Mouse (Mus musculus) intestine, embryonic 15.5 days (tissue): Measurements from ENCODE around the gene Zfp36l2. TPM values are rescaled to one million over a fixed set of nuclear protein-coding genes. Genes with fewer than 3 reads are reported as not detected.

Experiments used
- ATAC-seq: fragments of 200-750 bp; cut with Nextera tagmentation; 2 replicates; pipeline ENCODE4 v1.8.0; 2017; ENCODE audit warnings: moderate TSS enrichment, moderate library complexity
- H3K27ac ChIP-seq: fragments of 300-500 bp; sonication (generic); 2 replicates; pipeline ENCODE4 v1.5.1; 2015; ENCODE audit warnings: mild to moderate bottlenecking, inconsistent platforms
- H3K27me3 ChIP-seq: fragments of 300-500 bp; sonication (generic); replicated peaks from 2 replicates; pipeline ENCODE4 v1.6.1; 2015; ENCODE audit warnings: inconsistent platforms
- H3K36me3 ChIP-seq: fragments of 300-500 bp; sonication (generic); 2 replicates; pipeline ENCODE4 v1.6.1; 2015; ENCODE audit warnings: inconsistent platforms
- H3K4me1 ChIP-seq: fragments of 300-500 bp; sonication (generic); replicated peaks from 2 replicates; pipeline ENCODE4 v1.6.1; 2015; ENCODE audit warnings: inconsistent platforms
- H3K4me2 ChIP-seq: fragments of 300-500 bp; sonication (generic); replicated peaks from 2 replicates; pipeline ENCODE4 v1.6.1; 2015; ENCODE audit warnings: mild to moderate bottlenecking, inconsistent platforms
- H3K4me3 ChIP-seq: fragments of 300-500 bp; sonication (generic); replicated peaks from 2 replicates; pipeline ENCODE4 v1.5.1; 2015; ENCODE audit warnings: inconsistent platforms
- H3K9ac ChIP-seq: fragments of 300-500 bp; sonication (generic); 2 replicates; pipeline ENCODE4 v1.6.1; 2015; ENCODE audit warnings: inconsistent platforms
- H3K9me3 ChIP-seq: fragments of 300-500 bp; sonication (generic); 2 replicates; pipeline ENCODE4 v1.6.1; 2016; ENCODE audit warnings: inconsistent platforms
- WGBS: fragments of 180-500 bp; shearing (Covaris S2); methylation state at CpG from one replicate; pipeline ENCODE4 v1.1.7; 2015; 5-methylcytosine and 5-hydroxymethylcytosine counted together
- polyA plus RNA-seq: library from polyadenylated mRNA; unstranded; fragments of >200 nt; fragmentation: Nextera tagmentation; extraction: Ambion mirVana; gene quantifications from 2 replicates; pipeline ENCODE4 v1.2.1, GENCODE M21; 2015

Zfp36l2 gene
- polyA plus RNA-seq, 1 experiment from 2014 or later = 29.7 TPM

- H3K27ac ChIP-seq = no peak overlapping the region
- H3K4me2 ChIP-seq = no peak overlapping the region
- no peaks in the 10 kb centered on the region for H3K9me3 ChIP-seq
- no peak for ATAC-seq
- H3K27me3 ChIP-seq = no peaks in the 10 kb centered on the region
- 78% methylated on average over 3 of the region's 3 CpGs for WGBS
- H3K36me3 ChIP-seq = no peaks in the 10 kb centered on the region
- peaks cover 14% of the 10 kb centered on the region for H3K4me1 ChIP-seq
- no peak overlapping the region for H3K9ac ChIP-seq
- no peak overlapping the region for H3K4me3 ChIP-seq
These were observed 22.0 kb downstream of the Zfp36l2 start for GRCm38 (mm10) chr17:84165735-84166134.

- Histone ChIP-seq H3K9ac (no peak overlapping the region), H3K4me3 (no peak overlapping the region), H3K4me1 (peaks cover 18% of the 10 kb centered on the region), H3K27me3 (no peaks in the 10 kb centered on the region), H3K36me3 (no peaks in the 10 kb centered on the region), H3K4me2 (no peak overlapping the region), H3K27ac (no peak overlapping the region), H3K9me3 (no peaks in the 10 kb centered on the region)
- 82% methylated on average over 8 of the region's 8 CpGs for WGBS
- no peak for ATAC-seq
These were observed 23.6 kb downstream of the Zfp36l2 start for GRCm38 (mm10) chr17:84164146-84164545.

DNA sequence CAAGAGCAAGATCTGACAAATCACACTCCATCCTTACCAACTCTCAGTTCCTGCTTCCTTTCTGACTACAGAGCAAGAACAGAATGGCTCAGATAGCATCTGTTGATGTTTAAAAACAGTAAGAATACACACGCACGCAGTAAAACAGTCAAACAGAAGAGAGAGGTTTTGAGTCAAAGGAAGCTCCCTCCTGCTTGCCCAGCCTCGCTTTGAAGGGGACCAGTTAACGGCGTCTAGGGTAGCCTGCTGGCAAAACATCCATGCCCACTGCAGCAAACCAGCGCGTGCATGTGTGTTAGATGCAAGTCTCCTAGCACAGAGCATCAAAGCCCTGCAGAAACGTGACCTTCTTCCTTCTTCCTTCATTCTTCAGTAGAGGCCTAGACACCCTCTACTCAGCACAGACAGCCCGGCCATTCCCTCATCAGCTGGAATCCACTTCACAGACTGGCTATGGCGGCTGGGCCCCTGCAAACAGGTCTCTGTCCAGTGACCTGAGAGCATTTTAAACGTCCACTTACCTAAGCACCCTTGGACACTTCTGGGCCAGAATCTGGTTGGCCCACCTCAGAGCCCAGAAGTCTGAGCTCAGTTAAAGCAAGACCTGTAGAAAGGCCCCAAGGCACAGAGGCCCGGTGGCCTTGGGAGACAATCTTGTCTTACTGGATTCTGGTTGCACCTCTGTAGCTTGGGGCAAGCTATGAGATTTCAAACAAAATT is 24.5 kb downstream of the Zfp36l2 start:
- no peak for ATAC-seq
- Histone ChIP-seq H3K9me3 (no peaks in the 10 kb centered on the region), H3K4me1 (peaks cover 25% of the 10 kb centered on the region), H3K9ac (no peak overlapping the region), H3K4me3 (no peak overlapping the region), H3K4me2 (no peak overlapping the region), H3K36me3 (no peaks in the 10 kb centered on the region), H3K27me3 (no peaks in the 10 kb centered on the region), H3K27ac (peak overlapping the region; percentile 28; the same call in 1 of the 2 replicates)
- WGBS = 64% methylated on average over 12 of the region's 12 CpGs

DNA sequence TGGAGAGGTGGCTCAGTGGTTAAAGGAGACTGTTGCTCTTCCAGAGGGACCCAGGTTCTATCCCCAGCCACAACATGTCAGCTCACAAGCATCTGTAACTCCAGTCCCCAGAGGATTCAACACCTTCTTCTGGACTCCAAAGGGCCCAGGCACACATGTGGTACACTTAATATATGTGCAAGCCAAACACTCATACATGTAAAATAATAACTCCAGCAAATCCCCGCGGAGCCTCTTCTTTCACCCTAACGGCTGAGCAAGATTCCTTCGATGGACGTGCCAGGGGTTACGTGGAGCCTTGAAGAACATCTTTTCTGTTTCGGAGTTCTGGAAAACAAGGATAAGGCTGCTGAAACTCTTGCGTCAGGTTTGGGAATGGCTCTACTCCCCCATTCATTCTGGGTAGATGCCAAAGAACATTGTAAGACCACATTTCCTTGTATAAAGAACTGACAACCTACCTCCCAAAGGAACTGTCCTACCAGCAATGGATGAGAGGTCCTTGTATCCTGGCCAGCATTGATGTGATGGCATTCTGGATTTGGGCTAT is 25.5 kb downstream of the Zfp36l2 start:
- ATAC-seq = no peak
- Histone ChIP-seq H3K4me1 (peaks cover 35% of the 10 kb centered on the region), H3K4me2 (no peak overlapping the region), H3K27ac (peak overlapping the region; percentile 68; the same call in 1 of the 2 replicates), H3K27me3 (no peaks in the 10 kb centered on the region), H3K9ac (no peak overlapping the region), H3K36me3 (no peaks in the 10 kb centered on the region), H3K4me3 (no peak overlapping the region), H3K9me3 (no peaks in the 10 kb centered on the region)
- WGBS = 81% methylated on average over 8 of the region's 8 CpGs

GRCm38 (mm10) chr17:84161231-84161854 is 26.4 kb downstream of the Zfp36l2 start:
- no peak overlapping the region for H3K9ac ChIP-seq

DNA sequence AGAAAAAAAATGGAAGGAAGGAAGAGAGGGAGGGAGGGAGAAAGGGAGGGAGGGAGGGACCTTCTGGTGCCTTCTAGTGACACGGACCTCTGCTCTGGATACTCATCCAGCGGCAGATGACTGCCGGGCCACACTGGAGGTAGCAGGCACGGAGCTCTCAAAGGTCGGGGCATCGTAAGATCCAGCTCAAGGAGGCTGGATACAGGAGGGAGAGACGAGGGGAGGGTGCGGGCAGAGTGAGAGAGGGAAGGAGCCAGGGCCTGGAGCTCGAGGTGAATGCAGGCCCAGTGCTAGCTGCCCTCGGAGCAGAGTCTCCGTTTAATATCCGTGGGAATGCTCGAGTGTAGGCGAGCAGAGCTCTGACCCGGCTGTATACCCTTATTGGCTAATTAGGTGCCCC is 28.9 kb downstream of the Zfp36l2 start:
- WGBS = 54% methylated on average over 15 of the region's 15 CpGs
- Histone ChIP-seq H3K9me3 (no peaks in the 10 kb centered on the region), H3K9ac (no peak overlapping the region), H3K27ac (peak overlapping the region; percentile 92), H3K4me1 (peaks cover 49% of the 10 kb centered on the region), H3K27me3 (no peaks in the 10 kb centered on the region), H3K4me3 (no peak overlapping the region), H3K36me3 (no peaks in the 10 kb centered on the region), H3K4me2 (no peak overlapping the region)
- no peak for ATAC-seq

More at GRCm38 (mm10) chr17:84161231-84161854, 26.4 kb downstream of the Zfp36l2 start:
- no peak overlapping the region for H3K4me2 ChIP-seq
- ATAC-seq = no peak
- no peaks in the 10 kb centered on the region for H3K36me3 ChIP-seq
- WGBS = 20% methylated on average over 6 of the region's 6 CpGs
- no peaks in the 10 kb centered on the region for H3K27me3 ChIP-seq
- no peaks in the 10 kb centered on the region for H3K9me3 ChIP-seq
- H3K27ac ChIP-seq = peak overlapping the region; percentile 68
- H3K4me1 ChIP-seq = peaks cover 37% of the 10 kb centered on the region
- H3K4me3 ChIP-seq = no peak overlapping the region

- peaks cover 49% of the 10 kb centered on the region for H3K4me1 ChIP-seq
- H3K4me3 ChIP-seq = no peak overlapping the region
- H3K27ac ChIP-seq = peak overlapping the region; percentile 92
- H3K36me3 ChIP-seq = no peaks in the 10 kb centered on the region
- H3K27me3 ChIP-seq = no peaks in the 10 kb centered on the region
- 86% methylated on average over 12 of the region's 12 CpGs for WGBS
- H3K4me2 ChIP-seq = peak overlapping the region; percentile 51; the same call in 1 of the 2 replicates
- no peak overlapping the region for H3K9ac ChIP-seq
- no peak for ATAC-seq
- no peaks in the 10 kb centered on the region for H3K9me3 ChIP-seq
These were observed 29.3 kb downstream of the Zfp36l2 start for GRCm38 (mm10) chr17:84158461-84158795.

DNA sequence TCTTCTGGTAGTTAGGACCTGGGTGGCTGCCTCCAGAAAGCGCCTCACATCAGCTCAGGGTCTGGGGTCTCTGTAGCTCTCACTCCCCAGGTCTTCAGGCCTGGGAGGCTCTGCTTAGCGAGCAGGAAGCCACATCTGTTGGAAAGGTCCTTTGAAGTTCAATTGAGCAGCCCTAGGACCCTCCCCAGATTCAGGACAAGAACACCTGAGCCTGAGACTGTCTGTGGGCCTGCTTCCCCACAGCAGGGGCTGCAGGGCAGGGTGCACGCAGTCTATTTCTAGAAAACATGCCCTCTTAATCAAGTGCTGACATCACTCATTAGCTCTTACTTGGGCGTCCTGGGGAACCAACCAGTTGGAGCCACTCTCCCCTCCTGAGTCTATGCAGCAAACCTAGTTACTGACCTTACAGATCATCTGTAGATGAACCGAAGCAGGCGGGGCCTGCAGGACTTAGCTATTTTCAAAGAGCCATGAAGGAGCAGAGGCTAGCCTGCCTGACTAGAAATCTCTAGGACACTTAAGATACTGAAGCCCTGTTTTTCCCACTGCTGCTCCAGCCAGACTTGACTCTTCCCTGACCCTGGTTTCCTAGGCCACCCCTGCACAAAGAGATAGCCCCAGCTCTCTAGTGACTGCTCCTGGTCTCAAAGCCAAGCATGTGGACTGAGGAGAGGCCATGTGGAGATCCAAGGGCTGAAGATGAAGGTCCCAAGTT is 29.8 kb downstream of the Zfp36l2 start:
- ATAC-seq = no peak
- peak overlapping the region; percentile 32 for H3K9ac ChIP-seq

GRCm38 (mm10) chr17:84156748-84157742 is 30.7 kb downstream of the Zfp36l2 start:
- peak; percentile 87 for ATAC-seq
- peaks cover 55% of the 10 kb centered on the region for H3K4me1 ChIP-seq
- WGBS = 35% methylated on average over 19 of the region's 19 CpGs
- no peaks in the 10 kb centered on the region for H3K36me3 ChIP-seq
- H3K4me2 ChIP-seq = peak overlapping the region; percentile 51
- peak overlapping the region; percentile 32 for H3K9ac ChIP-seq
- H3K27ac ChIP-seq = peak overlapping the region; percentile 92
- H3K9me3 ChIP-seq = no peaks in the 10 kb centered on the region
- H3K4me3 ChIP-seq = 0 out of 2 replicates have a peak overlapping the region, but pooled peaks have one; percentile 7
- no peaks in the 10 kb centered on the region for H3K27me3 ChIP-seq

More for the DNA sequence above, 29.8 kb downstream of the Zfp36l2 start:
- H3K27ac ChIP-seq = peak overlapping the region; percentile 92
- peaks cover 49% of the 10 kb centered on the region for H3K4me1 ChIP-seq
- H3K36me3 ChIP-seq = no peaks in the 10 kb centered on the region
- H3K4me2 ChIP-seq = peak overlapping the region; percentile 51
- no peaks in the 10 kb centered on the region for H3K9me3 ChIP-seq
- WGBS = 54% methylated on average over 6 of the region's 6 CpGs
- no peaks in the 10 kb centered on the region for H3K27me3 ChIP-seq
- 0 out of 2 replicates have a peak overlapping the region, but pooled peaks have one; percentile 7 for H3K4me3 ChIP-seq

- peak overlapping the region; percentile 27 for H3K4me3 ChIP-seq
- 41% methylated on average over 13 of the region's 13 CpGs for WGBS
- no peaks in the 10 kb centered on the region for H3K27me3 ChIP-seq
- no peaks in the 10 kb centered on the region for H3K9me3 ChIP-seq
- ATAC-seq = peak; percentile 44
- H3K36me3 ChIP-seq = no peaks in the 10 kb centered on the region
- H3K4me1 ChIP-seq = peaks cover 50% of the 10 kb centered on the region
- peak overlapping the region; percentile 28 for H3K9ac ChIP-seq
- peak overlapping the region; percentile 57 for H3K4me2 ChIP-seq
- peak overlapping the region; percentile 92 for H3K27ac ChIP-seq
These were observed 31.5 kb downstream of the Zfp36l2 start for GRCm38 (mm10) chr17:84156227-84156573.

GRCm38 (mm10) chr17:84155516-84156226 is 32.1 kb downstream of the Zfp36l2 start:
- peak overlapping the region; percentile 28 for H3K9ac ChIP-seq
- no peaks in the 10 kb centered on the region for H3K36me3 ChIP-seq
- H3K4me2 ChIP-seq = peak overlapping the region; percentile 57
- H3K4me3 ChIP-seq = peak overlapping the region; percentile 27
- H3K27ac ChIP-seq = peak overlapping the region; percentile 92
- peaks cover 46% of the 10 kb centered on the region for H3K4me1 ChIP-seq
- H3K27me3 ChIP-seq = no peaks in the 10 kb centered on the region
- H3K9me3 ChIP-seq = no peaks in the 10 kb centered on the region
- WGBS = 60% methylated on average over 8 of the region's 8 CpGs
- no peak for ATAC-seq
